Mouse (Mus musculus): ENCODE results near the gene Olfr1392.

DNA sequence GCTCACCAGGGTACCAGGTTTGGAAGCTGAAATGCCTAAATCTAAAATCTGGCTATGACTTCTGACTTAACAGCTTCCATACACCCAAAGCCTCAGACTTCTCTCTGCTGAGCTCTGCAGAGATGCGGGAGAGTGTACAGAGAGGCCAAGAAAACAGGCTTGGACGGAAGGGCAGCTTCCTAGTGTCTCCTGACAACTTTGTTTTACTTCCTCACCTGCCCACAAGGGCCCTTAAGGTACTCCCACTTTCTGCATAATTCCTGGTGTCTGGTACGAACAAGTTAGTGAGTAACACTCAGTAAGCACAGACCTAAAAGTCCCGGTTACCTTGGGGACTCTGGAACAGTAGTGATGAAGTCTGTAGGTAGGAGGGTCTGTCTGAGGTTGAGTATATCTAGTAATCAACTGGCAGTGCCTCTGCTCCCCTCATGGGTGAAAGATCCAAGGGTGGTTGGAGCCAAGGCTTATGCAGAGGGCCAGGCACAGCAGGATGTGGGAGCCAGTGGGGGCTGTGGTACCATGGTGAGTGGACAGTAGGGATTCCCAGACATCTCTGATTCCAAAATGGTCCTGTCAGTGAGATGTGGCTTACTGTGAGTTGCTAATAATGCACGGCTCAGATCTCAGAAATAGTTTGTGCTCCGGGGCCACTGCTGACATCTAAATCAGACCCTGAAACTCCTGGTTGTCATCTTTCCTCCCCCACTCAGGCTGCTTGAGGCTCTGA, 35.9 kb upstream of the Olfr1392 start:
- no peak for TF ChIP-seq POLR2A (IDR thresholded peaks at IDR 0.05; ENCODE audit: control insufficient read depth, low read depth, low read length)
- TF ChIP-seq CTCF (IDR thresholded peaks at IDR 0.05; ENCODE audit: control insufficient read depth, insufficient read depth, insufficient replicate concordance, low read depth, low read length): no peak

Measured in testis, adult 2 months (tissue).